Mouse (Mus musculus) neural tube, embryonic 11.5 days (tissue): ENCODE measurements around the gene Cldn8. TPM values are rescaled to one million over a fixed set of nuclear protein-coding genes. Genes with fewer than 3 reads are reported as not detected.
A peak's percentile ranks its signal among the peaks of the same experiment; 100 is the strongest.

ENCODE experiments used
- ATAC-seq: fragments of 200-750 bp; cut with Nextera tagmentation; 2 replicates; pipeline ENCODE4 v1.8.0; 2017; ENCODE audit warnings: moderate number of reproducible peaks, mild to moderate bottlenecking, moderate TSS enrichment, moderate library complexity; ENCODE audit not compliant: insufficient read depth, low FRiP score, low TSS enrichment
- DNase-seq: peaks from one replicate; pipeline ENCODE4 v3.0.0-alpha.2; 2015; ENCODE audit warnings: low spot score
- H3K27ac ChIP-seq: fragments of 300-500 bp; sonication (generic); 2 replicates; pipeline ENCODE4 v1.5.1; 2014; ENCODE audit warnings: low read depth, mild to moderate bottlenecking, low read length
- H3K27me3 ChIP-seq: fragments of 300-500 bp; sonication (generic); 2 replicates; pipeline ENCODE4 v1.6.1; 2014; ENCODE audit warnings: mild to moderate bottlenecking, low read length, mixed read lengths; ENCODE audit not compliant: control insufficient read depth, insufficient read depth
- H3K36me3 ChIP-seq: fragments of 300-500 bp; sonication (generic); 2 replicates; pipeline ENCODE4 v1.6.1; 2014; ENCODE audit warnings: mild to moderate bottlenecking, low read length, moderate library complexity, mixed read lengths; ENCODE audit not compliant: control insufficient read depth, insufficient read depth
- H3K4me1 ChIP-seq: fragments of 300-500 bp; sonication (generic); 2 replicates; pipeline ENCODE4 v1.6.1; 2014; ENCODE audit warnings: low read length, mixed read lengths; ENCODE audit not compliant: control insufficient read depth, insufficient read depth
- H3K4me2 ChIP-seq: fragments of 300-500 bp; sonication (generic); 2 replicates; pipeline ENCODE4 v1.6.1; 2014; ENCODE audit warnings: low read depth, mild to moderate bottlenecking, moderate library complexity
- H3K4me3 ChIP-seq: fragments of 300-500 bp; sonication (generic); 2 replicates; pipeline ENCODE4 v1.5.1; 2014; ENCODE audit warnings: low read depth, low read length
- H3K9ac ChIP-seq: fragments of 300-500 bp; sonication (generic); 2 replicates; pipeline ENCODE4 v1.6.1; 2014; ENCODE audit warnings: mild to moderate bottlenecking, low read length
- H3K9me3 ChIP-seq: fragments of 300-500 bp; sonication (generic); 2 replicates; pipeline ENCODE4 v1.6.1; 2016; ENCODE audit warnings: low read length; ENCODE audit not compliant: control insufficient read depth
- WGBS: fragments of 180-500 bp; shearing (Covaris S2); extraction: QIAGEN DNeasy Blood & Tissue Kit; methylation state at CpG from one replicate; pipeline ENCODE4 v1.1.7; 2014; 5-methylcytosine and 5-hydroxymethylcytosine counted together
- polyA plus RNA-seq: library from polyadenylated mRNA; unstranded; fragments of >200 nt; fragmentation: Nextera tagmentation; extraction: Ambion mirVana; gene quantifications from 2 replicates; pipeline ENCODE4 v1.2.1, GENCODE M21; 2014

The Cldn8 gene
- polyA plus RNA-seq: 1.3 and 1.4 TPM in 2 replicates

GRCm38 (mm10) chr16:88563045-88563913 lies at the start of gene Cldn8:
Gene Cldn8, minus strand, starts transcription at chr16:88563183.
- Histone ChIP-seq H3K27ac (no peak within 1 kb of the TSS), H3K9me3 (no peaks in the 10 kb centered on the region), H3K9ac (no peak within 1 kb of the TSS), H3K4me3 (no peak within 1 kb of the TSS), H3K4me1 (no peaks in the 10 kb centered on the region), H3K4me2 (no peak within 1 kb of the TSS), H3K27me3 (no peaks in the 10 kb centered on the region), H3K36me3 (no peaks in the 10 kb centered on the region)
- no peak for DNase-seq
- no peak for ATAC-seq
- WGBS: 84% methylated on average over 6 of the region's 6 CpGs

GRCm38 (mm10) chr16:88612712-88613111 lies 49.7 kb upstream of the Cldn8 start:
- Histone ChIP-seq H3K27me3 (no peaks in the 10 kb centered on the region), H3K4me2 (no peak overlapping the region), H3K4me1 (no peaks in the 10 kb centered on the region), H3K27ac (no peak overlapping the region), H3K9me3 (no peaks in the 10 kb centered on the region), H3K4me3 (no peak overlapping the region), H3K36me3 (no peaks in the 10 kb centered on the region), H3K9ac (no peak overlapping the region)
- peak; percentile 14 for DNase-seq
- ATAC-seq: no peak
- 80% methylated on average over 4 of the region's 4 CpGs for WGBS

GRCm38 (mm10) chr16:88611922-88612321 lies 48.9 kb upstream of the Cldn8 start, which contains the start of gene Krtap24-1:
Gene Krtap24-1, minus strand, starts transcription at chr16:88612279.
- DNase-seq (no peak), ATAC-seq (no peak)
- WGBS: 90% methylated on average over 8 of the region's 8 CpGs
- Histone ChIP-seq H3K4me1 (no peaks in the 10 kb centered on the region), H3K9me3 (no peaks in the 10 kb centered on the region), H3K27me3 (no peaks in the 10 kb centered on the region), H3K9ac (no peak within 1 kb of the TSS), H3K4me3 (no peak within 1 kb of the TSS), H3K27ac (no peak within 1 kb of the TSS), H3K4me2 (no peak within 1 kb of the TSS), H3K36me3 (no peaks in the 10 kb centered on the region)

GRCm38 (mm10) chr16:88604570-88604969 lies 41.6 kb upstream of the Cldn8 start:
- no peaks in the 10 kb centered on the region for H3K36me3 ChIP-seq
- no peak for ATAC-seq
- H3K27me3 ChIP-seq: no peaks in the 10 kb centered on the region
- H3K4me3 ChIP-seq: no peak overlapping the region
- no peak for DNase-seq
- no peak overlapping the region for H3K27ac ChIP-seq
- no peaks in the 10 kb centered on the region for H3K9me3 ChIP-seq
- 90% methylated on average over 6 of the region's 6 CpGs for WGBS
- H3K4me2 ChIP-seq: no peak overlapping the region
- no peak overlapping the region for H3K9ac ChIP-seq
- H3K4me1 ChIP-seq: no peaks in the 10 kb centered on the region

- WGBS: 73% methylated on average over 1 of the region's 1 CpGs
- DNase-seq: no peak
- ATAC-seq: no peak
- no peak overlapping the region for H3K27ac ChIP-seq
- no peaks in the 10 kb centered on the region for H3K9me3 ChIP-seq
- H3K36me3 ChIP-seq: no peaks in the 10 kb centered on the region
- no peak overlapping the region for H3K9ac ChIP-seq
- H3K4me3 ChIP-seq: no peak overlapping the region
- no peaks in the 10 kb centered on the region for H3K27me3 ChIP-seq
- no peak overlapping the region for H3K4me2 ChIP-seq
- no peaks in the 10 kb centered on the region for H3K4me1 ChIP-seq
Observed at GRCm38 (mm10) chr16:88602464-88602863, 39.5 kb upstream of the Cldn8 start.

- WGBS: 62% methylated on average over 8 of the region's 8 CpGs
- H3K9ac ChIP-seq: no peak overlapping the region
- H3K27me3 ChIP-seq: no peaks in the 10 kb centered on the region
- H3K4me2 ChIP-seq: no peak overlapping the region
- ATAC-seq (no peak), DNase-seq (no peak)
- H3K9me3 ChIP-seq: no peaks in the 10 kb centered on the region
- H3K36me3 ChIP-seq: no peaks in the 10 kb centered on the region
- no peaks in the 10 kb centered on the region for H3K4me1 ChIP-seq
- no peak overlapping the region for H3K4me3 ChIP-seq
- H3K27ac ChIP-seq: no peak overlapping the region
Observed at GRCm38 (mm10) chr16:88600303-88600702, 37.3 kb upstream of the Cldn8 start.

- Histone ChIP-seq H3K36me3 (no peaks in the 10 kb centered on the region), H3K9me3 (no peaks in the 10 kb centered on the region), H3K4me2 (no peak overlapping the region), H3K4me1 (no peaks in the 10 kb centered on the region), H3K27me3 (no peaks in the 10 kb centered on the region), H3K9ac (no peak overlapping the region), H3K4me3 (no peak overlapping the region), H3K27ac (no peak overlapping the region)
- no peak for ATAC-seq
- no peak for DNase-seq
- WGBS: 31% methylated on average over 16 of the region's 16 CpGs
Observed at GRCm38 (mm10) chr16:88599504-88600237, 36.7 kb upstream of the Cldn8 start.

- DNase-seq (no peak), ATAC-seq (no peak)
- Histone ChIP-seq H3K27ac (no peak overlapping the region), H3K4me3 (no peak overlapping the region), H3K4me1 (no peaks in the 10 kb centered on the region), H3K36me3 (no peaks in the 10 kb centered on the region), H3K9ac (no peak overlapping the region), H3K9me3 (no peaks in the 10 kb centered on the region), H3K4me2 (no peak overlapping the region), H3K27me3 (no peaks in the 10 kb centered on the region)
Observed at GRCm38 (mm10) chr16:88592758-88593157, 29.8 kb upstream of the Cldn8 start.
